Mouse (Mus musculus) heart, postnatal 4 days (tissue): ENCODE measurements around the gene Skp2. TPM values are rescaled to one million over a fixed set of nuclear protein-coding genes. Genes with fewer than 3 reads are reported as not detected.

Experiments
- DNase-seq: peaks from one replicate; pipeline ENCODE4 v3.0.0; 2021
- total RNA-seq, 2 experiments: library from RNA; stranded (reverse); gene quantifications; 2 replicates each; pipeline ENCODE4 v1.2.3; 2021

The Skp2 gene
- total RNA-seq, 2 experiments from 2014 or later = 9.3 to 9.9 TPM

DNA sequence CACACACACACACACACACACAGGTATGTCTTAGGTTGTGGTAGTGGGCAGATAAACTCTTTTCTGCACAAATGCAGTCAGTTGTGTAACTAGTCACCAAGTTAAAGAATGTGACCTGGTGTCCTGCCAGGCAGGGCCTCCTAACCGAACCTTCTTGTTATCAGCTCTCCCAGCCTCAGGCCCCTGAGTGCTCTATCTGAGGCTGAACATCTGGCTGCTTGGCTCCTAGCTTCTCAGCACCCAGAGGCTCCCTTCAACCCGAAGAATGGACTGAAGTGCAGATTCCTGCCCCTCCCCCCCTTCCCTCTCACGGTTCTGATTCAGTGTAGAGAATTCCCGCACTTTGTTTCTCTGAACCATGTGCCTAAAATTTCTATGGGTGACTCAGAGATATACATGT is 80.6 kb downstream of the Skp2 start:
- peak; percentile 50 for DNase-seq

- DNase-seq = no peak
Observed at GRCm38 (mm10) chr15:9074139-9074538, 81.1 kb downstream of the Skp2 start.

GRCm38 (mm10) chr15:9073684-9074083 is 81.5 kb downstream of the Skp2 start:
- no peak for DNase-seq

DNA sequence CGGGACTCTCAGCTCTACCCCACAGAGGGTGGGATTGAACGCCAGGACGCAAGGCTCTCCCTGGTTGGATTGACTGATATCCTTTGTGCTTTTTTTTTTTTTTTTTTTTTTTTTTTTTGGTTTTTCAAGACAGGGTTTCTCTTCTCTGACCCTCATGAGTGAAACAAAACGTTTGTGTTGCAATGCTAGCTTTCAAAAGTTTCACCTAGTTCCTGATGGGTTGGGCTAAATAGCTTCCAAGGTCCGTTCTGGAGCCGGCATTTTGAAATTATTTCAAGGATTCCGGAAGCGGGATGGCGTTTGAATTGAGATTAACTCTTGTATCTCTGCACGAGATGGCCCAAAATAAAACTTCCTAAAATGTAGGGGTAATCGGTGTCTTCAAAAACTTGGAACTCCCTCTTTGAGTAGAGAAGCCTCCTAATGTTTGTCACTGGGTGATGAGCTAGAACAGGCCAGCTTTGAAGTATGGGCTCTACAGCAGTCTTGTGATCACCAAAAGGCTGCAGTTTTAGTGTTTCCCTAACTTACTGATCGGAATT is 82.1 kb downstream of the Skp2 start:
- DNase-seq = no peak

GRCm38 (mm10) chr15:9072630-9073029 is 82.6 kb downstream of the Skp2 start:
- DNase-seq = no peak

- DNase-seq = peak; percentile 62
Observed at GRCm38 (mm10) chr15:9071556-9072544, 83.4 kb downstream of the Skp2 start.

DNA sequence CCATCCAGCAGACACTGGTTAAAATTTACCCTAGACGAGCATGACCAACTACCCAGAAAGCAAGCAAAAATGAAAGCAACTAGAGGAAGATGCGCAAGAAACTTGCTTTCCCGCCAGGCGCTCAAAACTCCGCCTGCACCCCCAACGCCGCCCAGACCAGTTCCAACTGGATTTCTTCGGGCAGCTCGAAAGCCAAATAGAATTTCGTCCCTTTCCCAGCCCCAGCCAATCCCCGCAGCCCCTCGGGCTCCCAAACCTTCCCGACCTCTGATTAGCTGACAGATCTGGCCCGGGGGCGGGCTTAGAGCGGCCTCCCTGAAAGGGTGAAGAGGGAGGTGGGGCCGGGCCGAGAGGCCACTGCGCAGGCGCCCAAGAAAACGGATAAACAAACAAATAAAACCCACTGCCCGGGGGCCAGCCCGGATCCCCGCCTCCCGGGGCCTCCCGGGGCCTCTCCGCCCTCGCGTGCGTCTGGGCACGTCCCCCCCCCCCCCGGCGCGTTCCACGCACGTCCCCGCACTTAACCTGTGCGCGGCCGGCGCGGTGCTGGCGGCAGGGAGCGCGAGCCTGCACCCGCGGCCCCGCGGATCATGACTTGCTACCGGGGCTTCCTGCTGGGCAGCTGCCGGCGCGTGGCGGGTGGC is 84.2 kb downstream of the Skp2 start, which contains the start of gene Nadk2:
Gene Nadk2, plus strand, starts transcription at position 349 of the 644 bp plus-strand sequence.
- peak; percentile 99 for DNase-seq

DNA sequence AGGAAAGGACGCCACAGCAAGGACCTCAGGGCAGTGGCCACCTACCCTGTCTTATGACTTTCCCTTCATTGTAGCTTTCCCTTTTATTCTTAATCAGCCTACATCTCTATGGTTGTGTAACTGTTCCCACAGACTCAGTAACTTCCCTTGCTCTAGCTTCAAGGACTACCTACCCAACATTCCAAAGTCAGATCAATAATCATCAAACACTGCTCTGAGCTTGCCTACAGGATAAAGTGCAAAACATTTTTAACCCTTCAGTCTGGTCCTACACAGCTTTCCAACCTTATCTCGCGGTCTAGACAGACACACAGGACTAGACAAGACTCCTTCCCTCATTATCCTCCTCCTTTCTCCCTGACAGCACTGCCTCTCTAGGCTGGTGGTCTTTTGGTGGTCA is 84.9 kb downstream of the Skp2 start:
- DNase-seq = no peak

DNA sequence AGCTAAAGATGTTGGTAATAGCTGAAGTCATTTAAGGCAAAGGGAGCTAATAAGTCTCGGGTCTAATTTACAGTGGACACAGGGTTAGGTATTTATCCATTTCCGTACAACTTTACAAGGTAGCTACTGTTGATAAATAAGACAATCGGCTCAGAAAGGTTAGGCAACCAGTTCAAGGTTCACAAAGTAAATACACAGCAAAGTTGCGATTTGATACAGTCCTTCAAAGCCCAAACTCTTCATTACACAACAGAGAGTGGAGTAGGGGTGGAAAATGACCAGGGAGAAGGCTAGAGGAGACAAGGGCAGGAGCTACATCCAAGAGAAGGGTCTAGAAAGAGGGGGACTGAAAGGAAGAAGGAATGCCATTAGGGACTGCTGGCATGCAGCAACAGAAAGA is 86.3 kb downstream of the Skp2 start:
- DNase-seq = no peak

Other genes starting within 250 kb of the Skp2 start
- not detected for gene Ranbp3l, start 187.5 kb downstream of the Skp2 start, total RNA-seq
- gene Nadk2, start 84.2 kb downstream of the Skp2 start, total RNA-seq = 10 to 100 TPM; 48.8 to 50.5 TPM
- 10 to 100 TPM; 17.4 to 18.0 TPM for gene Lmbrd2, start 14.9 kb downstream of the Skp2 start, total RNA-seq
- not detected for gene Ugt3a1, start 121.5 kb upstream of the Skp2 start, total RNA-seq
- not detected for gene Ugt3a2, start 180.1 kb upstream of the Skp2 start, total RNA-seq